Mouse (Mus musculus): ENCODE measurements around the gene Pcdh11x.

- no peak for TF ChIP-seq CTCF (IDR thresholded peaks at IDR 0.05; ENCODE audit: low read depth)
- no peak for TF ChIP-seq EP300 (IDR thresholded peaks at IDR 0.05; ENCODE audit: low read depth)
These were observed 234.9 kb downstream of the Pcdh11x start for GRCm38 (mm10) chrX:120524986-120525385.

Measured in heart, postnatal 0 days (tissue).